Mouse (Mus musculus) forebrain, postnatal 0 days (tissue): ENCODE measurements around the gene Adam12. TPM values are rescaled to one million over a fixed set of nuclear protein-coding genes. Genes with fewer than 3 reads are reported as not detected.

Experiments
- ATAC-seq: fragments of 200-750 bp; cut with Nextera tagmentation; 2 replicates; pipeline ENCODE4 v1.8.0; 2017; ENCODE audit warnings: mild to moderate bottlenecking, moderate library complexity
- DNase-seq: peaks from one replicate; pipeline ENCODE4 v3.0.0-alpha.2; 2015
- H3K27ac ChIP-seq: fragments of 300-500 bp; sonication (generic); 2 replicates; pipeline ENCODE4 v1.5.1; 2014; ENCODE audit warnings: low read depth, mild to moderate bottlenecking, antibody characterized with exemption, low read length, moderate library complexity, mixed read lengths
- H3K27me3 ChIP-seq: fragments of 300-500 bp; sonication (generic); 2 replicates; pipeline ENCODE4 v1.6.1; 2014; ENCODE audit warnings: mild to moderate bottlenecking, low read length, mixed read lengths; ENCODE audit not compliant: insufficient read depth
- H3K36me3 ChIP-seq: fragments of 300-500 bp; sonication (generic); 2 replicates; pipeline ENCODE4 v1.6.1; 2014; ENCODE audit warnings: mild to moderate bottlenecking, moderate library complexity; ENCODE audit not compliant: insufficient read depth
- H3K4me1 ChIP-seq: fragments of 300-500 bp; sonication (generic); 2 replicates; pipeline ENCODE4 v1.6.1; 2014; ENCODE audit warnings: antibody characterized with exemption; ENCODE audit not compliant: insufficient read depth
- H3K4me2 ChIP-seq: fragments of 300-500 bp; sonication (generic); 2 replicates; pipeline ENCODE4 v1.6.1; 2014; ENCODE audit warnings: low read depth, mild to moderate bottlenecking, moderate library complexity
- H3K4me3 ChIP-seq: fragments of 300-500 bp; sonication (generic); 2 replicates; pipeline ENCODE4 v1.5.1; 2014; ENCODE audit warnings: low read depth, low read length, mixed read lengths
- H3K9ac ChIP-seq: fragments of 300-500 bp; sonication (generic); 2 replicates; pipeline ENCODE4 v1.6.1; 2014; ENCODE audit warnings: mild to moderate bottlenecking
- H3K9me3 ChIP-seq: fragments of 300-500 bp; sonication (generic); 2 replicates; pipeline ENCODE4 v1.6.1; 2016; ENCODE audit warnings: low read length
- CTCF ChIP-seq: sonication (generic); IDR thresholded peaks from 2 replicates; pipeline ENCODE4 v1.5.1; 2016; ENCODE audit warnings: antibody characterized with exemption, control low read depth, low read depth
- WGBS: fragments of 180-500 bp; shearing (Covaris S2); extraction: QIAGEN DNeasy Blood & Tissue Kit; methylation state at CpG from one replicate; pipeline ENCODE4 v1.1.7; 2014; 5-methylcytosine and 5-hydroxymethylcytosine counted together
- polyA plus RNA-seq: library from polyadenylated mRNA; unstranded; fragments of >200 nt; fragmentation: Nextera tagmentation; extraction: Ambion mirVana; gene quantifications from 2 replicates; pipeline ENCODE4 v1.2.1, GENCODE M21; 2015
- total RNA-seq: library from RNA; depleted of rRNA; stranded (reverse); fragments of >200 nt; gene quantifications from 2 replicates; pipeline ENCODE4 v1.2.3, GENCODE M21; 2014

Adam12 gene
- total and polyA plus RNA-seq, 2 experiments from 2014 or later = 1.9 to 13.3 TPM

DNA sequence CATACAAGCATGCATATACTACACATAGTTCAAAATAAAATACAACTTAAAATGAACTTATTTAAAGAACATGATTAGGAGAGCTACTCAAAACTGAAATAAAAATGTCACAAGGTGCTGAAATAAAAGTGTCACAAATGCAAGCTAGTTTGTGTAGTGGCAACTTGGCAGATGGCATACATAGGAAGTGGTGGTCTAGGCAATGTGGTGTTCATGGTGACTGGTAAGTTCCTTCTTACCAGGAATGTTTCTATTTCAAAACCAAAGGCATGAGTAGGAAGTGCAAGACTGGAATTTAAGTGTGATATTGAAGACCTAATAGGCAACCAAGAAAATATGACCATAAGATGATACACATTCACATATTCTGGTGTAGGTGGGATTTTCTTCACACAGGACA, 189.3 kb downstream of the Adam12 start:
- Histone ChIP-seq H3K27ac (no peak overlapping the region), H3K27me3 (no peaks in the 10 kb centered on the region), H3K9me3 (no peaks in the 10 kb centered on the region), H3K4me2 (no peak overlapping the region), H3K4me3 (no peak overlapping the region), H3K4me1 (no peaks in the 10 kb centered on the region), H3K9ac (no peak overlapping the region), H3K36me3 (no peaks in the 10 kb centered on the region)
- no peak for DNase-seq
- TF ChIP-seq CTCF = no peak
- no peak for ATAC-seq

DNA sequence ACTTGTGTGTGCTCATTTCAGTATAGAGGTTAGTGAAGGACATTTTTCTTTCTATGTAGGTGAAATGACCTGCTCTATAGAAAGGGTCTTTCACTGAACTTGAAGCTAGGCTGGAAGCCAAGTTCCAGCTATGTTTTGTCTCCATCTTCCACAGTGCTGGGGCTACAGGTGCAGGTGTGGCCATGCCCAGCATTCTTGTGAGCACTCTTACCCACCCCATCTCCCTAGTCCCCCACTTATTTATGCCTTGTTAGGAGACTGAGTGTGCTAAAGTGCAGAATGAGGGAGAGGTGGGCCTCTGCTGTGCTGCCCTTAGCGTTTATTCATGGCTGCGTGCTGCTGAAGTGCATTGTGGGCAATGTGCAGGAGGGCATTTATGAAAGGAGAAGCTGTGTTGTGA, 198.0 kb downstream of the Adam12 start:
- Histone ChIP-seq H3K4me2 (no peak overlapping the region), H3K9me3 (no peaks in the 10 kb centered on the region), H3K9ac (no peak overlapping the region), H3K27me3 (no peaks in the 10 kb centered on the region), H3K4me3 (no peak overlapping the region), H3K36me3 (no peaks in the 10 kb centered on the region), H3K4me1 (no peaks in the 10 kb centered on the region), H3K27ac (no peak overlapping the region)
- 68% methylated on average over 2 of the region's 2 CpGs for WGBS
- TF ChIP-seq CTCF = no peak
- no peak for ATAC-seq
- DNase-seq = no peak

- H3K9me3 ChIP-seq = no peaks in the 10 kb centered on the region
- ATAC-seq (no peak), DNase-seq (no peak)
- no peak for TF ChIP-seq CTCF
- H3K36me3 ChIP-seq = no peaks in the 10 kb centered on the region
- no peak overlapping the region for H3K4me2 ChIP-seq
- no peak overlapping the region for H3K27ac ChIP-seq
- 27% methylated on average over 6 of the region's 6 CpGs for WGBS
- H3K27me3 ChIP-seq = no peaks in the 10 kb centered on the region
- 0 out of 2 replicates have a peak, but pooled peaks cover 6% of the 10 kb centered on the region for H3K4me1 ChIP-seq
- no peak overlapping the region for H3K4me3 ChIP-seq
- no peak overlapping the region for H3K9ac ChIP-seq
Measured at GRCm38 (mm10) chr7:134032959-134033366, 199.0 kb downstream of the Adam12 start.

GRCm38 (mm10) chr7:134031787-134032186, 200.2 kb downstream of the Adam12 start:
- H3K9ac ChIP-seq = no peak overlapping the region
- no peaks in the 10 kb centered on the region for H3K9me3 ChIP-seq
- ATAC-seq = no peak
- DNase-seq = no peak
- H3K27ac ChIP-seq = no peak overlapping the region
- no peaks in the 10 kb centered on the region for H3K36me3 ChIP-seq
- H3K27me3 ChIP-seq = no peaks in the 10 kb centered on the region
- no peak for TF ChIP-seq CTCF
- WGBS = 95% methylated on average over 6 of the region's 6 CpGs
- H3K4me3 ChIP-seq = no peak overlapping the region
- no peak overlapping the region for H3K4me2 ChIP-seq
- H3K4me1 ChIP-seq = 0 out of 2 replicates have a peak, but pooled peaks cover 9% of the 10 kb centered on the region

DNA sequence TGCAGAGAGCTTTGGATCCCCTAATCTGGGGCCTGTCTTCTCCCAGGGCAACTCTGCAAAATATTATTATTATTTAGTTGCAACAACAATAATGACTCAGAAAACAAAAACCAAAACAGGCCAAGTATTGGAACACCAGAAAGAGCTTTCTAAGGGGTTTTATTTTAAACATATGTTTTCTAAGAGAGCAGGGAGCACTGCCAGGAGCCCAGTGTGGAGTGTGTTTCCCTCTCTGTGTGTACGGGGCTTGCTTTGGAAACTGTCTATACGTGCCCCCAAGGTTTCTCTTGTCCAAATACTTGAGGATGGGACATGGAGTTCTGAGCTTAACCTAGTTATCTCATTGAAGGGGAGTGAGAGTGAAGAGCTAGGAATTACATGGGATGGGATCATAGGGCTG, 200.7 kb downstream of the Adam12 start:
- DNase-seq = no peak
- Histone ChIP-seq H3K4me2 (no peak overlapping the region), H3K36me3 (no peaks in the 10 kb centered on the region), H3K9ac (no peak overlapping the region), H3K4me1 (0 out of 2 replicates have a peak, but pooled peaks cover 13% of the 10 kb centered on the region), H3K9me3 (no peaks in the 10 kb centered on the region), H3K27ac (no peak overlapping the region), H3K27me3 (no peaks in the 10 kb centered on the region), H3K4me3 (no peak overlapping the region)
- no peak for ATAC-seq
- no peak for TF ChIP-seq CTCF
- 49% methylated on average over 2 of the region's 2 CpGs for WGBS

GRCm38 (mm10) chr7:134028281-134028830, 203.6 kb downstream of the Adam12 start:
- ATAC-seq = no peak
- no peak overlapping the region for H3K4me3 ChIP-seq
- H3K9me3 ChIP-seq = no peaks in the 10 kb centered on the region
- WGBS = 26% methylated on average over 7 of the region's 7 CpGs
- H3K4me1 ChIP-seq = 0 out of 2 replicates have a peak, but pooled peaks cover 13% of the 10 kb centered on the region
- peak; percentile 17 for DNase-seq
- H3K9ac ChIP-seq = no peak overlapping the region
- H3K27ac ChIP-seq = no peak overlapping the region
- H3K4me2 ChIP-seq = no peak overlapping the region
- no peaks in the 10 kb centered on the region for H3K27me3 ChIP-seq
- no peak for TF ChIP-seq CTCF
- no peaks in the 10 kb centered on the region for H3K36me3 ChIP-seq

- H3K4me2 ChIP-seq = no peak overlapping the region
- no peaks in the 10 kb centered on the region for H3K27me3 ChIP-seq
- 0 out of 2 replicates have a peak overlapping the region, but pooled peaks have one; percentile 64 for H3K27ac ChIP-seq
- TF ChIP-seq CTCF = no peak
- DNase-seq = no peak
- ATAC-seq = no peak
- 0 out of 2 replicates have a peak, but pooled peaks cover 13% of the 10 kb centered on the region for H3K4me1 ChIP-seq
- no peaks in the 10 kb centered on the region for H3K9me3 ChIP-seq
- 13% methylated on average over 5 of the region's 5 CpGs for WGBS
- H3K36me3 ChIP-seq = no peaks in the 10 kb centered on the region
- H3K9ac ChIP-seq = no peak overlapping the region
- H3K4me3 ChIP-seq = no peak overlapping the region
Measured at GRCm38 (mm10) chr7:134027020-134027415, 204.9 kb downstream of the Adam12 start.
